ENCODE assay signal across 5 mouse cellular contexts in genomic region chr10:32706579-32706978, GRCm38 (mm10).
A peak's percentile ranks its signal among the peaks of the same experiment; 100 is the strongest.
DNase-seq lines count a peak whose midpoint lies in the region; ATAC-seq and TF ChIP-seq lines count a peak whose summit lies in the region.
"Not testable (repeated sequence)": the region's sequence is repeated elsewhere in the genome, so short reads cannot be mapped to it uniquely, and the experiment has no call there.

No protein-coding gene starts in this region.

- 73% methylated on average over 1 of the region's 1 CpGs for WGBS in heart, postnatal 0 days

- not testable (repeated sequence) for H3K9me3 ChIP-seq in heart, postnatal 0 days (replicated peaks; ENCODE audit: control insufficient read depth, low read length)

- intact Hi-C loops in left cerebral cortex, adult 2 months (cut with DNase I), result loop anchor here (5.0 kb wide), 1 partner anchor 186 kb away; the partner anchor contains the start of gene Nkain2

- H3K4me1 ChIP-seq in heart, postnatal 0 days (ENCODE audit: control insufficient read depth, insufficient read depth), result not testable (repeated sequence)

- not testable (repeated sequence) for H3K36me3 ChIP-seq in heart, postnatal 0 days (replicated peaks; ENCODE audit: control insufficient read depth, insufficient read depth, low read length)

- peak; percentile 47 for TF ChIP-seq CTCF in heart, postnatal 0 days (IDR thresholded peaks at IDR 0.05; ENCODE audit: low read depth)
- TF ChIP-seq CTCF in left cerebral cortex, adult 2 months (IDR thresholded peaks at IDR 0.05), result peak; percentile 35

- H3K27ac ChIP-seq in heart, postnatal 0 days (ENCODE audit: low read depth); left cerebral cortex, adult 2 months: not testable (repeated sequence)

- H3K27me3 ChIP-seq in heart, postnatal 0 days (ENCODE audit: control insufficient read depth, insufficient read depth, low read length), result not testable (repeated sequence)

- not testable (repeated sequence) for H3K4me2 ChIP-seq in heart, postnatal 0 days (ENCODE audit: low read depth, low read length)

- H3K9ac ChIP-seq in heart, postnatal 0 days (replicated peaks; ENCODE audit: low read depth, low read length), result not testable (repeated sequence)

- not testable (repeated sequence) for ATAC-seq in heart, postnatal 0 days (ENCODE audit: insufficient read depth, low read depth)

- not testable (repeated sequence) for TF ChIP-seq EP300 in heart, postnatal 0 days (IDR thresholded peaks at IDR 0.05; ENCODE audit: low read depth)

- peak; percentile 6 for DNase-seq in gastrocnemius, adult 18-20 months (ENCODE audit: low spot score)
- peak; percentile 2 to 6 for DNase-seq in heart, adult 18-20 months
- DNase-seq in heart, postnatal 0 days (ENCODE audit: low spot score); left cerebral cortex, adult 2 months (ENCODE audit: extremely low spot score in 1 of 2, low spot score in 2 of 2): not testable (repeated sequence)
- peak; percentile 8 for DNase-seq in heart, postnatal 4 days

- H3K4me3 ChIP-seq in heart, postnatal 0 days (ENCODE audit: low read depth, low read length); left cerebral cortex, adult 2 months: not testable (repeated sequence)
